Mouse (Mus musculus) embryonic fibroblast, embryonic 13.5 days (primary cell): ENCODE measurements around the gene Minar1. TPM values are rescaled to one million over a fixed set of nuclear protein-coding genes. Genes with fewer than 3 reads are reported as not detected.

ENCODE experiments used
- H3K27ac ChIP-seq: 2 replicates; pipeline ENCODE4 v1.5.1; 2012; ENCODE audit warnings: low read length, control low read depth, inconsistent platforms; ENCODE audit not compliant: insufficient read depth
- H3K4me1 ChIP-seq: 2 replicates; pipeline ENCODE4 v1.6.1; 2011; ENCODE audit warnings: low read length; ENCODE audit not compliant: control insufficient read depth, insufficient read depth
- H3K4me3 ChIP-seq: 2 replicates; pipeline ENCODE4 v1.5.1; 2011; ENCODE audit warnings: mild to moderate bottlenecking, control low read depth, low read length; ENCODE audit not compliant: insufficient read depth
- CTCF ChIP-seq: IDR thresholded peaks from 2 replicates; pipeline ENCODE4 v1.5.1; 2011; ENCODE audit warnings: mild to moderate bottlenecking, control low read depth, low read length, moderate library complexity, borderline replicate concordance; ENCODE audit not compliant: insufficient read depth
- POLR2A ChIP-seq: IDR thresholded peaks from 2 replicates; pipeline ENCODE4 v1.6.1; 2011; ENCODE audit warnings: low read depth, mild to moderate bottlenecking, control low read depth, low read length, moderate library complexity
- polyA plus RNA-seq: library from polyadenylated mRNA; stranded (reverse); fragments of >200 nt; gene quantifications from 2 replicates; pipeline ENCODE4 v1.2.4, GENCODE M21; 2011; ENCODE audit warnings: low read depth; ENCODE audit not compliant: missing spikeins, insufficient read length

The Minar1 gene
- polyA plus RNA-seq, 1 experiment: not detected

- no peak overlapping the region for H3K27ac ChIP-seq
- no peak overlapping the region for H3K4me3 ChIP-seq
- TF ChIP-seq POLR2A: no peak
- TF ChIP-seq CTCF: no peak
- H3K4me1 ChIP-seq: no peaks in the 10 kb centered on the region
These were observed 15.6 kb downstream of the Minar1 start for GRCm38 (mm10) chr9:89607321-89607720.

- TF ChIP-seq CTCF (no peak), POLR2A (no peak)
- Histone ChIP-seq H3K4me1 (no peaks in the 10 kb centered on the region), H3K27ac (no peak overlapping the region), H3K4me3 (no peak overlapping the region)
These were observed 16.7 kb downstream of the Minar1 start for GRCm38 (mm10) chr9:89606256-89606655.

GRCm38 (mm10) chr9:89601891-89602290 is 21.0 kb downstream of the Minar1 start:
- H3K27ac ChIP-seq: no peak overlapping the region

GRCm38 (mm10) chr9:89600677-89601076 is 22.2 kb downstream of the Minar1 start:
- TF ChIP-seq CTCF: no peak
- no peak for TF ChIP-seq POLR2A
- H3K4me3 ChIP-seq: no peak overlapping the region
- no peaks in the 10 kb centered on the region for H3K4me1 ChIP-seq
- no peak overlapping the region for H3K27ac ChIP-seq

More at GRCm38 (mm10) chr9:89601891-89602290, 21.0 kb downstream of the Minar1 start:
- Histone ChIP-seq H3K4me3 (no peak overlapping the region), H3K4me1 (no peaks in the 10 kb centered on the region)
- TF ChIP-seq CTCF (no peak), POLR2A (no peak)

GRCm38 (mm10) chr9:89597071-89597470 is 25.9 kb downstream of the Minar1 start:
- H3K4me1 ChIP-seq: no peaks in the 10 kb centered on the region
- TF ChIP-seq CTCF: no peak
- no peak for TF ChIP-seq POLR2A
- H3K4me3 ChIP-seq: no peak overlapping the region
- no peak overlapping the region for H3K27ac ChIP-seq

GRCm38 (mm10) chr9:89596392-89596791 is 26.5 kb downstream of the Minar1 start:
- TF ChIP-seq POLR2A (no peak), CTCF (no peak)
- H3K4me1 ChIP-seq: no peaks in the 10 kb centered on the region
- H3K4me3 ChIP-seq: no peak overlapping the region
- no peak overlapping the region for H3K27ac ChIP-seq

- no peaks in the 10 kb centered on the region for H3K4me1 ChIP-seq
- TF ChIP-seq POLR2A (no peak), CTCF (no peak)
- H3K27ac ChIP-seq: no peak overlapping the region
- no peak overlapping the region for H3K4me3 ChIP-seq
These were observed 30.5 kb downstream of the Minar1 start for GRCm38 (mm10) chr9:89592391-89592790.

- TF ChIP-seq POLR2A: no peak
- no peak overlapping the region for H3K4me3 ChIP-seq
- no peaks in the 10 kb centered on the region for H3K4me1 ChIP-seq
- H3K27ac ChIP-seq: no peak overlapping the region
These were observed 44.5 kb downstream of the Minar1 start for GRCm38 (mm10) chr9:89578422-89578821.

GRCm38 (mm10) chr9:89552663-89553062 is 70.3 kb downstream of the Minar1 start:
- no peak for TF ChIP-seq CTCF
- TF ChIP-seq POLR2A: no peak
- H3K4me3 ChIP-seq: no peak overlapping the region
- no peak overlapping the region for H3K27ac ChIP-seq
- H3K4me1 ChIP-seq: no peaks in the 10 kb centered on the region

Other genes with a start within 250 kb of the Minar1 start
- 119 and 129 TPM in 2 replicates for gene Tmed3, start 81.9 kb upstream of the Minar1 start, polyA plus RNA-seq
- gene Ankrd34c, start 115.3 kb upstream of the Minar1 start, polyA plus RNA-seq: not detected in 2 replicates